Mouse (Mus musculus): Measurements from ENCODE around the gene Tmem243. TPM values are rescaled to one million over a fixed set of nuclear protein-coding genes. Genes with fewer than 3 reads are reported as not detected.

The Tmem243 gene
- 10 to 100 TPM; 10.0 to 12.3 TPM for total RNA-seq (2021)
- long read RNA-seq, experiment 1, full-length matches to known transcripts = 11 of 14 reads
- long read RNA-seq, experiment 1, partial matches to known transcripts = 3 of 14 reads
- long read RNA-seq, experiment 1, other reads (novel, unspliced or antisense) = 0 of 14 reads
- long read RNA-seq, experiment 2, full-length matches to known transcripts = 13 of 14 reads
- long read RNA-seq, experiment 2, partial matches to known transcripts = 1 of 14 reads
- long read RNA-seq, experiment 2, other reads (novel, unspliced or antisense) = 0 of 14 reads

DNA sequence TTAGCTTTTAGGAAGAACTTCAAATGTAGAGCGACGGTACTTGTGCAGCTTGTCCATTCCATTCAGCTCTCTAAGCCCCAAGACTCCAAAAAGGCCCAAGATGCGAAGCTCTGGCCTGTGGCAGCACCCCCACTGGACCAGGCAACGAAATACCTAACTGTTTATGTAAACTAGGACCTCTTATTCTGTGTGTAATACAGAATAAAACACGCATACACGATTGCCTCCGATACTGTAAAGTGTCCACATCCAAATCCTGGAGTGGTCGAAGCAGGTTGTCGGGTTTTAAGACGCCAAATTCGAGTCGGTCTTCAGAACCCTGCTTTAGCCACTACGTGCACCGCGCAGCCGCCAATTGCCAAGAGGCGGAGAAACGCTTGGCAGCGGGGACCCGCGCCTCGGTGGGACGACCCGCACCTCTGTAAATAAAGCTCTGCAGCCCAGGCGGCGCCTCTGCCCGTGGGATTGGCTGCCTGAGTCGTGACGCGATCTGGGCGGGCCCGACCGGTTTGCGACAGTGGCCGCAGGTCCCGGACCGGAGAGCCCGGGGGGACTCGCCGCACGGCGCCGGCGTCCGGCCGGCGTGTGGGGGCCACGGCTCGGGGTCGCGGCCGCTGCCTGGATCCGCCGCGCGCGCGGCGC, at the start of gene Tmem243:
Tmem243 (plus strand) TSS at position 462 of the 642 bp plus-strand sequence.
- peak; percentile 95 to 97 for DNase-seq

DNA sequence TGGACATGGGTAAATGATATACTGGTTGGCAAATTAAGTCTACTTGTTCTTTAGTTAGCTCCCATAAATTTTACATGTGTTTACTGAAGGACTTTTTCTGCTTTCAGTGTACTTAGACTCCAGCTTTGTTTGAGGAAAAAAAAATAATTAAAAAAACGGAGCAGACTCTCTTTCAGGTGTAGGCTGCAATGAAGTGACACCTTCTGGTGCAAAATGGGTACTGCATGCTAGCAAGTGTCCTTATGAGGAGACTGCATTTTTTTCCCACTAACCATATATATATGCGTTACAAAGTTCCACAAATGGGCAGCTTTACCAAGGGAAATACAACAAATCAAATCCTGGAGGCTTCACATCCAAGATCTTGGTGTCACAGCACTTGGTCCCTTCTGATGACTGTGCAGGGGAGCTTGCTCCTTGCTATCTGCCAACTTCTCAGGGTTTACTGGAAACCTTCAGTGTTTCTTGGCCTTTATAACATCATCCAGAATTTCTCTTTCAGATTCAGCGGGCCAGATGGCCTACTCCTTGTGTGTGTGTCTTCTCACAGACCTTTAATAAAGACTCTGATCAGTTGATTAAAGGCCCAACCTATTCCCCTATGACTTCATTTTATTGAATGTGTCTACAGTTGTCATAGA, 44.3 kb upstream of the Tmem243 start:
- DNase-seq = peak; percentile 47 to 75

DNA sequence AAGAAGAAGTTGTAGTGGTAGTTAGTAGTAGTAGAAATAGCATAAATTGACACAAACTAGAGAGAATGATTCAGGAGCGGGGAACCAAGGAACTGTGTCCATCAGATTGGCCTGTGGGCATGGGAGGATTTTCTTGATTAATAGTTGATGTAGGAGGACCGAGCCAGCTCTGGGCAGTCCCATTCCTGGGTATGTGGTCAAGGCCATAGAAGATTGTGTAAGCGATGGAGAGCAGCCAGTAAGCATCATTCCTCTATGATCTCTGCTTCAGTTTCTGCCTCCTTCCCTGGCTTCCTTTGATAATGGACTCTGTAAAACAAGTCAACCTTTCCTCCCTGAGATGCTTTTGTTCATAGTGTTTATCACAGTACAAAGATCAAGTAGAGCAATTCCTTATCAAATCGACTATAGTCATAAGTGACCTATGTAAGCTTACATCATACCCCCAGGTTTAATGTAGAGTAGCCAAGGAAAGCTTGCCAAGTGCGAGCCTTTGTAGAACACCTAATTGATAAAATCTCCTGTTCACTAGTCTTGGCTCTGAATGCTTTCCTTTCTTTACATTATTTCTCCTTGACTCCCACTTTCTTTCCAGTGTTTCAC, 43.1 kb upstream of the Tmem243 start:
- DNase-seq = no peak

DNA sequence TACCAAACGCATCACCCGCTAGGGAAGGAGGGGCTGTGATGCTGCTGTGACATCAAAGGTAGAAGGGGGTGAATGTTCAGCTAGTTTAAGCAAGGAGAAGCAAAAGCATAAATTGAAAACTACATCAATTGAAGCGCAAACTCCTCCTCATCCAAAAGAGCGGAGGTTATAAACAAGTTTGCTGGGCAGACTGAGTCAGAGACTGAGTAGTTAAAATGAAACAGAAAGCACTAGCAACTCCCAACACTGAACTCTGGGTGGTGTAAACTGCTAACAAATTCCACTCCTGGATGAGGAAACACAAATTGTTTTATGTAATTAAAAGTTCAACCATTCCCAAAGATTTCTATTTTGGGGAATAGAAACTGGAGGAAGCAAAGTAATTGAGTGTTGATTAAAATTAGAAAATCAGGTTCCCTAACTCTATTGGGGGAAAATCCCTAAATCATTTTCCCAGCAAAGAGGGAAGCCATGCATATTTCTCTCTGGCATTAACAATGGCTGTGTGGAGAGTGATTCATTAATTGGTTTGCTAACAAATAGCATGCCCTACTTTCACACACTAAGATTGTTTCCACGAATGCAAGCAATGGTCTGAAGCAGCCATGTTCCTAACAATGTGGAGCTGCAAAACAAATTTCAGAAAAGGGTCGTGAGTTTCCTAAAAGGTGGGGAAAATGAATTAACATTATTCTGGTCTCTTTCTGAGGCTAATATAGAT, 41.0 kb upstream of the Tmem243 start:
- no peak for DNase-seq

DNA sequence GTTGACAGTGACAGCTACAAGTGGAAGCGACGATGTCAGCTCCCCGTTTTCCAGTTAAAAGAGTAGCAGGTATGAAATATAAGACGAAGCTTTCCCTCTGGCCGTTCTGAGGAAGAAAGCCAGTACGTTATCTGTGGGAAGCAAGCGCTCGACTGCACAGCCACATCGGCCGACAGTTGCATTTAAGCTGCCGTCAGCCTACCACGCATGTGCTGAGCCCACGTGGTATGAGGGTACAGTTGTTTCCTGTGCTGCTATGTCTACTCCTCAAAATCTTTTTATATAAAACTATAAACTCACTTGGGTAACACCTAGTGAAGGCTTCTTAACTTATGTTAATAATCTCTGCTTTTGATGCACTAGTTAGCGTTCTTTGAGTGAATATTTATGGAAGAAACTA, 40.2 kb upstream of the Tmem243 start:
- DNase-seq = no peak

DNA sequence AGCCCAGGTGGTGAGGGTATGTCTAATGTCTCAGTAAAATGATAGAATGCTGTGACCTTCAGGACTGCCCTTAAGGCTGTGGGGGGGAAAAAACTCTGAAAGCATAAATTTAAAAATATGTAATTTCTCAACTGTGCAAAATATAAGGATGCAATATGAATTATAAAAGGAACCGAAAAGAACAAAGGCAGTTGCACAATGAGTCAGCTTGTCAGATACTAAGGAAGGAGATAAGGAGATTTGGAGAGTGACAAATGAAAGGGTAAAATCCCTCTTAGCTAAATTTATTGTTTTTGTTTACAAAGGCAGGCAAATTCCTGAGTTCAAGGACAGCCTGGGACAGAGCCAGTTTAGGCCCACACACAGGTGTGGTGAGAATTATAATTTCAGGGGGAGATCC, 36.3 kb upstream of the Tmem243 start:
- no peak for DNase-seq

DNA sequence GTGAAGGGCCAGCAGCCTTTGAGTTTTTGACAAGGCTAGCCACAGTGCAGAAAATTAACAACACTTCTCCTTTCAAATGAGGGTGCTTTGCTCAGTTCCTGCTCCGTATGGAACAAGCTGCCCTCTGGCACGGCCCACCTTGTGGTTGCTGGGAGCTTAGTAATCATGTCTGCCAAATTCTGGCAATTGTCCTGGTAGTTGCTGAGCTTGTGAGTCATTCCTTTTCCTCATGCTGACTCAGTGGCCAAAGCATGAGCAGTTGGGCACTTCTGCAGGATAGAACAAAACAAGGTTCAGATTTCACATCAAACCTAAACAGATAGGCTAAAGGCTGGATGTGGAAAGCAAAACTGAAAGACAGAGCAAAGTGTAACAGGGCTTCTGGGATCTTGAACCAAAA, 31.6 kb upstream of the Tmem243 start:
- peak; percentile 70 to 83 for DNase-seq

DNA sequence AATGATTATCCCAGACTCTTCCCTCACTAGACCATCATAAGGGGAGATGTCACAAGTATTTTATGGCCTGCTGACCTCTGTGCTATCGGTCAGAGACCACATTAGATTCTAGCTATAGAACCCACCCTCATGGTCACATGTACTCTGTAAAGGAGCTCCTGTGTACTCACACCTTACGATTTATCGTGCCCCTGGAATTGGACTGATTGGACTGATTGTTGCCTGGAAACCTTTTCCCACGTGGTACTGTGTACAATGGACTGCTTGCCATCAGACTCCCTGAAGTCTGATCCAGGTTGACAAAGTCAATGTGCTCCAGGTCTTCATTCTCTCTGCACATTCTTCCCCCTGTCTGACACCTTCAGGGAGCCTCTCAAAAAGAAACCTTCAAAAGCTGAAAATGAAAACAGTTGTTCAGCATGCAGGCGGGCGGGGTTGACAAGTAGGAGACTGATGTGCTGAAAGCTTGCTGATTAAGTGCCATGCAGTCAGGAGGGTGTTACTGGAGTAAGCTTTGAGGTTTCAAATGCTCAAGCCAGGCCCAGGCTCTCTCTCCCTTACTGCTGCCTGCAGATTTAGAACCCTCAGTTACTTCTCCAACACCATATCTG, 30.8 kb upstream of the Tmem243 start:
- no peak for DNase-seq

DNA sequence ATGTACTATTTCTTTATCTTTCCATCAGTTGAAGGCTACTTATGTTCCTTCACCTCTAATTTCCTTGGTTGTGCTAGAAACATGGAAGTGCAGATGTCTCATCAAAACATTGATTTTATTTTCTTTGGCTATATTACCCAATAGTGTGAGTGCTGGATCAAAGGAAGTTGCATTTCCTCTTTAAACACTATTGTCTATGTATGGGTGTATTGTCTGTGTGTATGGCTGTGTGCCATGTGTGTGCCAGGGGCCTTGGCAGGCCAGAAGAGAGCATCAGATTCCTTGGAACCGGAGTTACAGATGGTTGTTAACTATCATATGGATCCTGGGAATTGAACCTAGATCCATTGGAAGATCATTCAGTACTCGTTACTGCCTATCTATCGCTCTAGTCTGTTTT, 29.1 kb upstream of the Tmem243 start:
- DNase-seq = no peak

DNA sequence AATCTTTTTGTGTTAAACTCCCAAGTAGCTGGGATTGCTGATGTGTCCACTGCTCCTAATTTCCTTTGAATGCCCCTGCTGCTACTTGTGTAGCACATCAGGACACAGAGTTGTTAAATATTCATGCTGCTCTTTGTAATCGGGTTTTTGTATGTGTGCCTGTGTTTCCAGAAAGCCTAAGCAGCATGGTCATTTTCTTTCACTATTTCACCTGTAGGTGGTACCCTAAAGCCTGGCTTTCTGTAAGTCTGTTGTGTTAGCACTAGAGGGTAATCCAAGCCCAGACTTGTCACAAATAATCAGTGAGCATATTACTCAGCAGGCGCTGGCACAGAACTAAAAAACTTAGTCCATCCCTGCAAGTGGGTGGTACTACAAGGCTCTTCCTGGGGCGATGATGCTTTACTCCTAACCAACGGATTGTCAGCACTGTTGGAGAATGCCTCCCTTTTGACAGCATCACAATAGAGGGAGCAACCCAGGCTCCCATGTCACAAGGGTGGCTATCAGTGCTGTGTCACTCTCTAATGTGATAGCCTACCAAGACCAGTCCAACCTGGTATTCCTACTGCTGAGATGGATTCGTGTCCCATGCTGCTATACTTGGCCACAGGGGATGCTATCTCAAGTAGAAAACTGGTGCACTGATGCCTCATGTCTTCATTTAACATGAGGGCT, 27.2 kb upstream of the Tmem243 start:
- DNase-seq = peak in 1 of 2 experiments; percentile 12

DNA sequence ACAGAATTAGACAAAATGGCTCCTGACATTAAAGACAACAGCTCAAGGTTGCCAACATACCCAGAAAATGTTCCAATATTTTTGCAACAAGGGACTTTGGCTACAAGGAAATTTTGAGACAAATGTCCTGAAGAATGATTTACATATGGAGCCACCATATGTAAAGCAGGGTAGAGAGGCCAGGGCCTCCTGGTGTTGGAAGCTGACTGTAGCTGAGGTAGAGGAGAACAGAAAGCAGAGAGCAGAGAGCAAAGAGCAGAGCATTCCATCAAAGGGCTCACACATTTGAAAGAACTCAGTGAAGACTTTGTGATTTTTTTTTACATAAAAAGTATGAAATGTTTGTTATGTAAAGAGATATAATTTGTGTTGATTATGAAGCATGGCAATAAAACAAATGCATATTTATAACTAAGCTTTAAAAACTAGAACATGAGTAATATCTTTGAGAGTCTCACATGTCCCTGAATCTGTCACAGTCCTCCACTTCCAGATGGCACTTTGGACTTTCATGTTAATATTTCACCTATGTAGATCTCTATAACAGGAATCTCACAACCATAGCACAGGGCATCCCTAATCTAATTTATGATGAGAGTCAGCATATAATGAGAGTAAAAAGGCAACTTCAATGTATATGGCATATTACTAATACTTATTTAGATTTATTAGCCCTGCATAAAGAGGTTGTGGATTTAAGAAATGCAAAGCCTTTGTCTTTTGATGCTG, 20.5 kb upstream of the Tmem243 start:
- no peak for DNase-seq

DNA sequence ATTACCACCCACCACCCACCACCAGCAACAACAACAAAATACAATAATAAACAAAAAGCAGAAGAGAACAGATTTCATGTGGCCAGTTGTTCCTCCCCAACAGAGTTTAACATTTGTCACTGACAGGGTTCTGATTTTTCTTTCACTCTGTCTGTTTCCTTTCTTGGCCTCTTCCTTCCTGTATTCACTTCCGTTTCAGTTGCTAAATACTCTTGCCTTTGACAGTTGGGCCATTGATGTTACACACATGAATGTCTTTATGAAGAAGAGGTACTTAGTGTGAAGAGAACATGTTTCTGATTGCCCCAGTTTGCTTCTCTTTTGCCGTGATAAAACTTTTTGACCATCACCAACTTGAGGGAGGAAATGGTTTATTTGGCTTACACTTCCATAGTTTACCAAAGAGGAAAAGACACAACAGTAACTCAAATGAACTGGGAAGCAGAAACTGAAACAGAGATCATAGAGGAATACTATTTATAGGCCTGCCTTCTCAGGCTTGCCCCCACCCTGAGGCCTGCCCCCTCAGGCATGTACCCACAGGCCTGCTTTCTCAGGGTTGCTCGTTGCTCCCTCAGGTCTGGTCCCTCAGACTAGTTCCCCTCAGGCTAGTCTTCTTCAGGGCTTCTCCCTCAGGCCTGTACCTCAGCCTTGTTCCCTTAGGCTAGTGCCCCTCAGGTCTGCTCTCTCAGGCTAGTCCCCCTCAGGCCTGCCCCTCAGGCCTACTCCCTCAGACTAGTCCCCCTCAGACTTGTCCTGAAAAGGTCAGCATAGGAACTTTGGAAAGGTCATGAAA, 13.3 kb upstream of the Tmem243 start:
- DNase-seq = no peak

DNA sequence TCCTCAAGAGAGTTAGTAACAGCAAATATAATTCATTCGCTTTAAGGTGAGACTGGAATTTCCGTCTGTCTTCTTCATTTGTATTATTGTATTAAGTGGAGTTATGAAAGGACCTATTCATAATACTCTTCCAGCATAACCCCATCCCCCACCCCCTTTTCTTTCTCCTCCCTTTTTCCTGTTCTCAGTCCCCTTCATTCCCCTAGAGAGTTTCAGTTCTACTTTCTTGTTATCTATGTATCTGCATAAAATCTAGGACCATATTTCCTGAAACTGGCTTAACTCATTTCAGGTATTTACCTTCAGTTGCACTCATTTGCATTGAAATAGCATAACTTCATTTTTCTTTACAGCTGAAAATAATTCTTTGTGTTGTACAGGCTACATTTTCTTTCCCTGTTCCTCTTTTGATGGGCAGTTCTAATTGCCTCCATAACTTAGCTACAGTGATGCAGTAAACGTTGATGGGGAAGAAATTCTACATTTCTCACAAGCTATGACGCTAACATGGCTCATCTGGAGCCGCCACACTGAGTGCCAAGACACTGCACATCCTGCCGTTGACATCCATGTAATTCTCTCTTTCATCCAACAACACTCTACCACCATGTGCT, 9.9 kb upstream of the Tmem243 start:
- DNase-seq = no peak

DNA sequence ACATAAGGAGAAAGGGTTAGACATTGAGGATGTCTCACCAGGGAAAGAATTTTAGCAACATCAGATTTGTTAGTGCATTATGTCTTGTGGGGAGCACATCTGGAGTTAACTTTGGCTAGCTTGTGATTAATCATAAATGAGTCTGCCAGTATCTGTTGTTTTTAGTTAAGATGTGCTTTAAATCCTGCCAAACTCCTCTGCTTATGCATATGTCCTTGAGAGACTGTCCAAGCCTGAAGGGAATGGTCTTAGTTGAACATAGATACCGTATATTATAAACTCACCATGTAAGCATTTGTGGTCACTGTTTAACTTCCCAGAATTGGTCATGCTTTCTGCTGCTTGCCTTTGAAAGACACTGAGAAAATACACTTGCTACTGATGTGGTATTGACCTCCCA, 7.8 kb upstream of the Tmem243 start:
- DNase-seq = no peak

DNA sequence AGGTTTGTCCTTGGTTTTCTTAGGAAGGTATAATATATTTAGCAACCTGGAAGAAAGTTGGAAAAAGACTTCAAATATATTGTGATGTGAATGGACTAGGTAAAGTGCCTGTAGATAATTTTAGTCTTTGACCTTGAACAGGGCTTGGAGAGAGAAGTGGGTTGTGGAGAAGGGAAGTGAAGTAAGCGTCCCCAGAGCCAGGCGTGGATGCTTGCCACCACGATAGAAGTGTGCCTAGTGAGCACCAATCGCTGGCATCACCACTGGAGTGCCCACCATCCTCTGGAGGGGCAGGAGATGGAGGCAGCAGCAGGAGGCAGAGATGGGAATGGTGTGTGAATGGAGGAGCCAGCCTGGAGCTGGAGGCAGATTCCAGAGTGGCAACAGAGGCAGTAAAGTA, 7.0 kb upstream of the Tmem243 start:
- DNase-seq = no peak

DNA sequence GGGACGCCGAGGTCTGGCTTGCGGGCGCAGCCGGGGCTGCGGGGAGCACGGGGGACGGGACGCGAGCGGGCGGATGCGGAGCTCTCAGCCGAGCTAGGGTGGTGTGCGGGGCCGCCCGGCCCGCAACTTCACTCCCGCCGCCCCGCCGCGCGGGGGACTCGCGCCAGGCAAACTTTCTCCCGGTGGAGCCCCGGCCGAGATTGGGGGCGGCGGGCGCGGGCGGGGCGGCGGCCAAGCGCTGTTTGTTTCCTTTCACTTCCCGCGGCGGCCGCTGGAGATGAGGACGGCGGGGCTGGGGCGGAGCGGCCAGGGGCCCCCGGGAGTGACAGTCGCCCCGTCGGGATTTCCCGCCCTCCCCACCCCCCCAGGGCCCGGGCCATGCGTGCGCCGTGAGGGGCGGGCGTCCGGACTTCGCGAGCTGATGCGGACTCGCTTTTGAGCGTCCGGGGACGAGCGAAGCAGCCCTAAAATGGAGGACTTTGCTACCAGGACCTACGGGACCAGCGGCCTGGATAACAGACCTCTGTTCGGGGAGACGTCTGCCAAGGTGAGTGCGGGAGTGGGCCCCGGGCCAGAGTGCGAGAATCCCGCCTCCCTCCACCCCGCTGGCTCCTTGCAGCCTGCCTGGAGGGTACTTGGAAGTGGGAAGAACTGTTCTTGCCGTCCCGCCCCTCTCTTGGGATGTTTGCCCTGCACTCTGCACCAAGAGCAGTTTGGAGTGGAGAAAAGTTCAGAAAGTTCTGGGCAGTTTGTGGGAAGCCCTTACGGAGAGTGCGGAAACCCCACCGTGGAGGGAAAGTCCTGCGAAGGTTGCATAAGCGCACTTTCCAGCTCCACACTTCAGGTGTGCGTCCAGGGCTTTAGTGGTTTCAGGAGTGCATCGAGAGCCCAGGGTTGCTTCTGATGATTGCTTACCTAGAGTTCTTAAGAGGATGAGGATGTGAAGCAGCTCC, 657 bp downstream of the Tmem243 start:
- DNase-seq = peak; percentile 67 to 70

DNA sequence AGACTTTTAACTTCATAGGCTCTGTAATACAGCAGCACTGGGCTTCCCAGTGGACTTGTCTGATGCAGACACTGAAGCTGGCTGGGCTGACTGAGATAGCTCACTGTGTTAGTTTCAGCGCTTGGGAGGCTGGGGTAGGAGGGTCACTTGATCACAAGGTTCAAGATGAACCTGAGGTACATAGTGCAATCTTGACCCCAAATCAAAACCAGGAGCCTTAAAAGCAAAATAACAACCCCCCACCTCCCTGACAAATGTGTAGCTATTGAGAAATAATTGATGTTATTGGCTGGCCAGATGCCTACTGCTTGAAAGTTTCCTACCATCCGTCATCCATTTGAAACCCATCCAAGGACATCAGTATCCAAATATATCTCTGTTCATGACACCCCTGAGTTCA, 2.2 kb downstream of the Tmem243 start:
- no peak for DNase-seq

DNA sequence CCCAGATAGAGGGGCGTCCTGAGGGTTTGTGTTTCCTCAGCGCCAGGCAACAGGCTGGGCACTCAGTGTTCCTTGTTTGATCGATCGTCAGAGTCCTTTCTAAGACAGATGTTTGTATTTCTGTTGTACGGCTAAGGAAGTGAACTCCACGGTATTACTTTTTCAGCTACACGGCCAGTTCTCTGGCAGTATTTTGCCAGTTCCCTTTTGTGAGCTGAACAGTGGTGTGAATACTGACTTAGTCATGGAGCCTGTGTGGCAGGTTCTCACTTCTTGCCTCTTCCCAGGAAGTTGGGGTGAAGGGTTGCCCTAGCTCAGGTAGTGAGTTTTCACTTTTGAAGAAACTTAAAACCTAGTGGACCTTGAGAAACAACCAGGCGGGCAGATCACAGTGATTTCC, 3.5 kb downstream of the Tmem243 start:
- no peak for DNase-seq
